Mouse (Mus musculus) spleen, adult 2 months (tissue): ENCODE measurements around the gene Nol11.

Source experiments
- CTCF ChIP-seq: fragments of 200-500 bp; IDR thresholded peaks from 2 replicates; pipeline ENCODE4 v1.5.1; 2011; ENCODE audit warnings: mild to moderate bottlenecking, inconsistent platforms; ENCODE audit not compliant: insufficient read depth, insufficient read length, insufficient replicate concordance; ENCODE audit errors: extremely low read depth
- POLR2A ChIP-seq: fragments of 200-500 bp; IDR thresholded peaks from 2 replicates; pipeline ENCODE4 v1.6.1; 2011; ENCODE audit warnings: low read depth, low read length, inconsistent platforms

GRCm38 (mm10) chr11:107226431-107226830, 37.2 kb upstream of the Nol11 start:
- TF ChIP-seq POLR2A (no peak), CTCF (no peak)
